Mouse (Mus musculus): ENCODE measurements at regions not wholly inside any gene's neighbourhood (a gene's known extent, or its start where the extent isn't known, plus 50 kb on each side); places are given as distances from the start of the nearest gene placed in this dataset.

- ATAC-seq (ENCODE audit: low FRiP score) = no peak
- no peak overlapping the region for H3K4me3 ChIP-seq (ENCODE audit: low read depth, low read length)
- WGBS = 88% methylated on average over 4 of the region's 4 CpGs
Observed at GRCm38 (mm10) chr12:94229894-94230293, 1462.1 kb upstream of the Flrt2 start.

GRCm38 (mm10) chr12:94245366-94245765 lies 1446.7 kb upstream of the Flrt2 start:
- ATAC-seq (ENCODE audit: low FRiP score) (no peak), DNase-seq (ENCODE audit: low spot score) (no peak)
- Histone ChIP-seq H3K4me3 (ENCODE audit: low read depth, low read length) (no peak overlapping the region), H3K9ac (ENCODE audit: low read depth, low read length) (no peak overlapping the region), H3K4me1 (replicated peaks; ENCODE audit: control insufficient read depth, insufficient read depth, low read length) (no peaks in the 10 kb centered on the region), H3K36me3 (ENCODE audit: control insufficient read depth, insufficient read depth, low read length) (no peaks in the 10 kb centered on the region), H3K27ac (ENCODE audit: low read depth, low read length) (no peak overlapping the region), H3K9me3 (ENCODE audit: control insufficient read depth, low read length) (no peaks in the 10 kb centered on the region), H3K27me3 (ENCODE audit: control insufficient read depth, insufficient read depth, low read length) (no peaks in the 10 kb centered on the region), H3K4me2 (replicated peaks; ENCODE audit: low read depth, low read length) (no peak overlapping the region)
- 62% methylated on average over 2 of the region's 2 CpGs for WGBS

More at GRCm38 (mm10) chr12:94229894-94230293, 1462.1 kb upstream of the Flrt2 start:
- Histone ChIP-seq H3K4me2 (replicated peaks; ENCODE audit: low read depth, low read length) (no peak overlapping the region), H3K27ac (ENCODE audit: low read depth, low read length) (no peak overlapping the region), H3K9ac (ENCODE audit: low read depth, low read length) (no peak overlapping the region), H3K9me3 (ENCODE audit: control insufficient read depth, low read length) (no peaks in the 10 kb centered on the region), H3K36me3 (ENCODE audit: control insufficient read depth, insufficient read depth, low read length) (no peaks in the 10 kb centered on the region), H3K4me1 (replicated peaks; ENCODE audit: control insufficient read depth, insufficient read depth, low read length) (no peaks in the 10 kb centered on the region), H3K27me3 (ENCODE audit: control insufficient read depth, insufficient read depth, low read length) (no peaks in the 10 kb centered on the region)
- no peak for DNase-seq (ENCODE audit: low spot score)

- no peaks in the 10 kb centered on the region for H3K36me3 ChIP-seq (ENCODE audit: control insufficient read depth, insufficient read depth, low read length)
- no peak overlapping the region for H3K4me2 ChIP-seq (replicated peaks; ENCODE audit: low read depth, low read length)
- H3K27me3 ChIP-seq (ENCODE audit: control insufficient read depth, insufficient read depth, low read length) = no peaks in the 10 kb centered on the region
- H3K27ac ChIP-seq (ENCODE audit: low read depth, low read length) = no peak overlapping the region
- no peak overlapping the region for H3K4me3 ChIP-seq (ENCODE audit: low read depth, low read length)
- H3K9ac ChIP-seq (ENCODE audit: low read depth, low read length) = no peak overlapping the region
- H3K9me3 ChIP-seq (ENCODE audit: control insufficient read depth, low read length) = no peaks in the 10 kb centered on the region
- DNase-seq (ENCODE audit: low spot score) (no peak), ATAC-seq (ENCODE audit: low FRiP score) (no peak)
- no peaks in the 10 kb centered on the region for H3K4me1 ChIP-seq (replicated peaks; ENCODE audit: control insufficient read depth, insufficient read depth, low read length)
Observed at GRCm38 (mm10) chr12:94247362-94247761, 1444.7 kb upstream of the Flrt2 start.

GRCm38 (mm10) chr12:94252957-94253633 lies 1438.9 kb upstream of the Flrt2 start:
- DNase-seq (ENCODE audit: low spot score) (peak; percentile 13), ATAC-seq (ENCODE audit: low FRiP score) (no peak)
- no peak overlapping the region for H3K4me2 ChIP-seq (replicated peaks; ENCODE audit: low read depth, low read length)
- no peaks in the 10 kb centered on the region for H3K36me3 ChIP-seq (ENCODE audit: control insufficient read depth, insufficient read depth, low read length)
- no peak overlapping the region for H3K4me3 ChIP-seq (ENCODE audit: low read depth, low read length)
- H3K9ac ChIP-seq (ENCODE audit: low read depth, low read length) = no peak overlapping the region
- 56% methylated on average over 8 of the region's 8 CpGs for WGBS
- no peaks in the 10 kb centered on the region for H3K4me1 ChIP-seq (replicated peaks; ENCODE audit: control insufficient read depth, insufficient read depth, low read length)
- no peaks in the 10 kb centered on the region for H3K9me3 ChIP-seq (ENCODE audit: control insufficient read depth, low read length)
- H3K27me3 ChIP-seq (ENCODE audit: control insufficient read depth, insufficient read depth, low read length) = no peaks in the 10 kb centered on the region
- no peak overlapping the region for H3K27ac ChIP-seq (ENCODE audit: low read depth, low read length)

GRCm38 (mm10) chr12:94280946-94281345 lies 1411.1 kb upstream of the Flrt2 start:
- 79% methylated on average over 2 of the region's 2 CpGs for WGBS
- Histone ChIP-seq H3K36me3 (ENCODE audit: control insufficient read depth, insufficient read depth, low read length) (no peaks in the 10 kb centered on the region), H3K27me3 (ENCODE audit: control insufficient read depth, insufficient read depth, low read length) (no peaks in the 10 kb centered on the region), H3K4me3 (ENCODE audit: low read depth, low read length) (no peak overlapping the region), H3K27ac (ENCODE audit: low read depth, low read length) (no peak overlapping the region), H3K4me2 (replicated peaks; ENCODE audit: low read depth, low read length) (no peak overlapping the region), H3K9me3 (ENCODE audit: control insufficient read depth, low read length) (no peaks in the 10 kb centered on the region), H3K4me1 (replicated peaks; ENCODE audit: control insufficient read depth, insufficient read depth, low read length) (no peaks in the 10 kb centered on the region), H3K9ac (ENCODE audit: low read depth, low read length) (no peak overlapping the region)
- no peak for DNase-seq (ENCODE audit: low spot score)
- ATAC-seq (ENCODE audit: low FRiP score) = no peak

GRCm38 (mm10) chr12:94282931-94283330 lies 1409.1 kb upstream of the Flrt2 start:
- no peak overlapping the region for H3K27ac ChIP-seq (ENCODE audit: low read depth, low read length)
- no peak for DNase-seq (ENCODE audit: low spot score)
- no peak for ATAC-seq (ENCODE audit: low FRiP score)
- no peaks in the 10 kb centered on the region for H3K27me3 ChIP-seq (ENCODE audit: control insufficient read depth, insufficient read depth, low read length)
- no peaks in the 10 kb centered on the region for H3K9me3 ChIP-seq (ENCODE audit: control insufficient read depth, low read length)
- no peak overlapping the region for H3K4me2 ChIP-seq (replicated peaks; ENCODE audit: low read depth, low read length)
- H3K9ac ChIP-seq (ENCODE audit: low read depth, low read length) = no peak overlapping the region
- no peaks in the 10 kb centered on the region for H3K36me3 ChIP-seq (ENCODE audit: control insufficient read depth, insufficient read depth, low read length)
- 83% methylated on average over 3 of the region's 3 CpGs for WGBS
- no peaks in the 10 kb centered on the region for H3K4me1 ChIP-seq (replicated peaks; ENCODE audit: control insufficient read depth, insufficient read depth, low read length)
- H3K4me3 ChIP-seq (ENCODE audit: low read depth, low read length) = no peak overlapping the region

GRCm38 (mm10) chr12:94283572-94283971 lies 1408.5 kb upstream of the Flrt2 start:
- 71% methylated on average over 3 of the region's 3 CpGs for WGBS
- no peak for DNase-seq (ENCODE audit: low spot score)

GRCm38 (mm10) chr12:94297864-94298263 lies 1394.2 kb upstream of the Flrt2 start:
- Histone ChIP-seq H3K27me3 (ENCODE audit: control insufficient read depth, insufficient read depth, low read length) (no peaks in the 10 kb centered on the region), H3K36me3 (ENCODE audit: control insufficient read depth, insufficient read depth, low read length) (no peaks in the 10 kb centered on the region), H3K9me3 (ENCODE audit: control insufficient read depth, low read length) (no peaks in the 10 kb centered on the region), H3K9ac (ENCODE audit: low read depth, low read length) (no peak overlapping the region), H3K27ac (ENCODE audit: low read depth, low read length) (no peak overlapping the region), H3K4me1 (replicated peaks; ENCODE audit: control insufficient read depth, insufficient read depth, low read length) (no peaks in the 10 kb centered on the region), H3K4me3 (ENCODE audit: low read depth, low read length) (no peak overlapping the region), H3K4me2 (replicated peaks; ENCODE audit: low read depth, low read length) (no peak overlapping the region)
- DNase-seq (ENCODE audit: low spot score) = no peak
- no peak for ATAC-seq (ENCODE audit: low FRiP score)
- WGBS = 91% methylated on average over 5 of the region's 5 CpGs

More at GRCm38 (mm10) chr12:94283572-94283971, 1408.5 kb upstream of the Flrt2 start:
- no peak overlapping the region for H3K9ac ChIP-seq (ENCODE audit: low read depth, low read length)
- H3K4me3 ChIP-seq (ENCODE audit: low read depth, low read length) = no peak overlapping the region
- no peak overlapping the region for H3K27ac ChIP-seq (ENCODE audit: low read depth, low read length)
- no peak for ATAC-seq (ENCODE audit: low FRiP score)
- H3K4me2 ChIP-seq (replicated peaks; ENCODE audit: low read depth, low read length) = no peak overlapping the region
- no peaks in the 10 kb centered on the region for H3K9me3 ChIP-seq (ENCODE audit: control insufficient read depth, low read length)
- H3K36me3 ChIP-seq (ENCODE audit: control insufficient read depth, insufficient read depth, low read length) = no peaks in the 10 kb centered on the region
- no peaks in the 10 kb centered on the region for H3K4me1 ChIP-seq (replicated peaks; ENCODE audit: control insufficient read depth, insufficient read depth, low read length)
- no peaks in the 10 kb centered on the region for H3K27me3 ChIP-seq (ENCODE audit: control insufficient read depth, insufficient read depth, low read length)

GRCm38 (mm10) chr12:94332351-94332750 lies 1359.7 kb upstream of the Flrt2 start:
- Histone ChIP-seq H3K36me3 (ENCODE audit: control insufficient read depth, insufficient read depth, low read length) (no peaks in the 10 kb centered on the region), H3K9me3 (ENCODE audit: control insufficient read depth, low read length) (no peaks in the 10 kb centered on the region), H3K27ac (ENCODE audit: low read depth, low read length) (no peak overlapping the region), H3K27me3 (ENCODE audit: control insufficient read depth, insufficient read depth, low read length) (no peaks in the 10 kb centered on the region), H3K4me3 (ENCODE audit: low read depth, low read length) (no peak overlapping the region), H3K9ac (ENCODE audit: low read depth, low read length) (no peak overlapping the region), H3K4me1 (replicated peaks; ENCODE audit: control insufficient read depth, insufficient read depth, low read length) (no peaks in the 10 kb centered on the region), H3K4me2 (replicated peaks; ENCODE audit: low read depth, low read length) (no peak overlapping the region)
- ATAC-seq (ENCODE audit: low FRiP score) = no peak
- 70% methylated on average over 5 of the region's 5 CpGs for WGBS
- no peak for DNase-seq (ENCODE audit: low spot score)

Data from hindbrain, embryonic 11.5 days (tissue).